Mouse (Mus musculus) brain, embryonic 18.5 days (tissue): ENCODE data around the gene Tgm2.

Experiments
- DNase-seq: peaks from one replicate; pipeline ENCODE4 v3.0.0-alpha.2; 2012; ENCODE audit warnings: low read depth, low spot score

Gene Tgm2

DNA sequence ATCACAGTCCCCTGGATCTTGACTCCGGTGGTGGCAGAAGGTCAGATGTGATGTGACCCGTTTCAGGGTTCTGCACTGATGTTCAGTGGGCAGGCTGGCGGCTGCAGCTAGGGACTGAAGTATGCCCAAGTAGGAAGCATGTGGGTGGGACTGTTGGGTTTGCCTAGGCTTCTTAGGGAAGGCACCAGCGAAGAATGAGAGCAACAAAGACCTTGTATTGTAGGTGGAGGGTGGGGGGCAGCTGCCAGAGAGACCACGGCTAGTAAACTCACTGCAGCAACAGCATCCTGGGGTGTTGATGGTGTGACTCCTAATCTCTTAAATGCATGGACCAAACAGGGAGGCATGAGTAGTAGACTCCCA is 74.6 kb downstream of the Tgm2 start:
- no peak for DNase-seq

DNA sequence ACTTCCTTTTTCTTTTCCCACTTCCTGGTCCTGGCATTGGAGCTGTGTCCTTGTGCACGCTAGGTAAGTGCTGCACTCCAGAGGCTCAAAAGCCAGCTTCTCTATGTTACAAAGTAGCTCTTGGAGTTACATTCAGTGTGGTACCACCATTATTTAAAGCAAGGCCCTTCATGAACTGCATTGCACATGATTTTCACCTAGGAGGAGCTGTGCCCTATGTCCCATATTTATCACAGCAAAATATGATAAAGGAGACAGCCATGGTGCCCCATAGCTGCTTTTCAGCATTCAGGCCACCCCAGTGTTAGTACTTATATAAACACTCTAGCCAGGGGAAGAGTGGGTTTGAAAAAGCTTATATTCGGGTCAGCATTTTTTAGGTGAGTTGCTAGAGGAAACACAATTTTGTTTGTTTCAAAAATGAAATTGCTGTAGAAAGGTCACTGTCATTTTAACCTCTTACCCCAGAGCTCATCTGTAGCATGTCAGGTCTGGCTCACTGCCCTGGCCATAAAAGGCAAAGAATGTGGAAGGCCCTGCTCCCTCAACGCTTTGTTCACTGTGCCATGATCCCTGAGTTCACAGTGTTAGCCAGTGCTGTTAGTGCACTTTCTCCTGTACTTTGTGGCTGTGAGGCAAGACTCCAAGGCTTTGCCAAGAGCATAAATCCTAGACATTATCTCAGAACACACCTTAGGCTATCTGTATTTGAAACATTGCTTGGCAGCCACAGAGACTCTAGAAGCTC is 75.2 kb downstream of the Tgm2 start:
- no peak for DNase-seq

DNA sequence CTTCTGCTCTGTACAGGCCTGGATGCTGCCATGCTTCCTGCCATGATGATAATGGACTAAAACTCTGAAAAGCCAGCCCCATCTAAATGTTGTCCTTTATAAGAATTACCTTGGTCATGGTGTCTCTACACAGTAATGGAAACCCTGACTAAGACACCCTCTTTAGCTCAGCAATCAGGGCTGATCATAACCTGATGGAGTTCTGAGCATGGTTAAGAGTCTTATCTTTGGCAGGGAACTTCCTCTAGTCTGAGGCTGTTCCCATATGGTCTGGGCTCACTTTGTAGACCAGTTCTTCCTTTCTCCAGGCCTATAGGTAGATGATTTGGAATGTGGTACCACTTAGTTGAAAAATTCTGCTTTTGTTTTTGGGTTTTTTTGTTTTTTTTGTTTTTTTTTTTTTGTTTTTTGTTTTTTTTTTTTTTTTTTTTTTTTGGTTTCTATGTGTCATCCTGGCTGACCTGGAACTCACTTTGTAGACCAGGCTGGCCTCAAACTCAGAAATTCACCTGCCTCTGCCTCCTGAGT is 77.7 kb downstream of the Tgm2 start:
- DNase-seq, result no peak

DNA sequence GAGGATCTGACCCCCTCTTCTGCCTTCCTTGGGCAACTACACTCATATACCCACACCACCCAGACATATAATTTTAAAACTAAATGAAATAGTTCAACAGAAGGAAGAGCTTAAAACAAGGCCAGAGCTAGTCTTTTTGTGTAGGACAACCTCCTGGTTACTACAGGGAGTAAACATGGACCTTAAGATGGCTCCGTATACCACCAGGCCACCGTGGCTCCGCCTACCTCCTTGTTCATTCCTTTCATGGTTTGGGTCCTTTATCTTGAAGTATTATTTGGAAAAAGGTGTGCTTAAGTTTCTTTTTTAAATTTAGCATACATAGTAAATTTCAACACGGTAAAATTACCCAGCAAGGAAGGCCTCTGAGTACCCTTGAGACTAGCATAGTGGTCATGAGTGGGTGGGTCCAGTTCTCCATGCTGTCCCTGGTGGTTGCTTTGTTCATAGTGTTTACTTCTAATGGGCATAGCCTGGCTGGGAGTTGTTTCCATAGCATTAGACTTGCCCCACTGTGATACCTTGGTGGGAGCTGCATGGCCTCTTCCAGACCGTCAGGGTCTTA is 78.9 kb downstream of the Tgm2 start:
- no peak for DNase-seq

GRCm38 (mm10) chr2:158066456-158066855 is 79.8 kb downstream of the Tgm2 start:
- no peak for DNase-seq
